Mouse (Mus musculus): ENCODE results near the gene Ccnd3.
"Not testable (repeated sequence)": the region's sequence is repeated elsewhere in the genome, so short reads cannot be mapped to it uniquely, and the experiment has no call there.

The Ccnd3 gene

DNA sequence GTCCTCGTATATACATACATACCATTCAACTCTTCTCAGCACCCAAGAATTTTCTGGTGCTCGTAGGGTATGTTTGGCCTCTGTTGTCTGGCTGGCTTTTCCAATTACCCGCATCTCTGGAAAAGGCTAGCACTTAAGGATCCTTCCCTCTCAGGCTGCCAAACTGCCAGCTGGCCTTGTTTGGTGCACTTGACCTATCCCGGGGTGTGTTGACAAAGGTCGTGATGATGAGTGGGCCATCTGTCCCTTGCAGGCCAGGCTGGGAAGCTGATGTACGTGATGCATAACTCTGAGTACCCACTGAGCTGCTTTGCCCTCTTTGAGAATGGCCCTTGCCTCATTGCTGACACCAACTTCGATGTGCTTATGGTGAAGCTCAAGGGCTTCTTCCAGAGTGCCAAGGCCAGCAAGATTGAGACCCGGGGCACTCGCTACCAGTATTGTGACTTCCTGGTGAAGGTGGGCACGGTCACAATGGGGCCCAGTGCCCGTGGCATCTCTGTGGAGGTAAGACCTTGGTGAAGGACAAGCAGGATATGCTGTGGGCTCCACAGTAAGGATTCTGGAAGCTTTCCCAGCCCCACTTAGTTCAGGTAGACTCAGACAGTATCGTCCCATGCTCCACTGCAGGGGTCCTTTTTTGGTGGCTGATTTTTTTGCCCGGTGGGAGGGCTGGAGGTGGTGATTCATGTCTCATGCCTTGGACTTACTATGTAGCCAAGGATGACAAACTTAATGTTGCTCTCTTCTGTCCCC is 113.9 kb downstream of the Ccnd3 start:
- no peak for DNase-seq (ENCODE audit: extremely low spot score)

DNA sequence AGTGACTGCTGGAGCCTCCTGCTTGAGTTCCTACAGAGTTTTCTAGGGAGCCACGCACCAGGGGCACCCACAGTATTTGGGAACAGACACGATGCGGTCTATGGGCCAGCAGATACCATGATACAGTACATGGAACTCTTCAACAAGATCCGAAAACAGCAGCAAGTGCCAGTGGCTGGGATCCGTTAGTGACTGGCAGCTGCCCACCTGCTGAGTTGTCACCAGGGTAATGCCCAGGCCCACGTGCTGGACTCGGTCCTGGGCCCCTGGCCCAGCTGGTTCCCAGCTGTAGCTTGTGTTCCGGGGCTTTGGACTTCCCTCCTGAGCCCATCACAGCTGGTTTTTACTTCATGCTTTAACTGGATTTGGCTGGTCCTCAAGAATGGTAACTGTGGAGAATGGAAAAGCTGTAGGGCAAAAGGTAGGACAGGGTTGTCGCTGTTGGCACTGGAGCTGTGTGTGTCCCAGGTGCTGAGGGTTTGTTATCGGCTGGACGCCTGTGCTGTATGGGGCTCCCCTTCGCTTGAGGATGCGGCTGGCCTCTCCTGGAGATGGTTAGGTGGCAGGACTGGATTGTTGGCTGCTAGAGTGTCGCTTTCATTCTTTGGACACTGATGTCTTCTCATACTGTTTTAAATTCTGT is 118.2 kb downstream of the Ccnd3 start:
- no peak for DNase-seq (ENCODE audit: extremely low spot score)

DNA sequence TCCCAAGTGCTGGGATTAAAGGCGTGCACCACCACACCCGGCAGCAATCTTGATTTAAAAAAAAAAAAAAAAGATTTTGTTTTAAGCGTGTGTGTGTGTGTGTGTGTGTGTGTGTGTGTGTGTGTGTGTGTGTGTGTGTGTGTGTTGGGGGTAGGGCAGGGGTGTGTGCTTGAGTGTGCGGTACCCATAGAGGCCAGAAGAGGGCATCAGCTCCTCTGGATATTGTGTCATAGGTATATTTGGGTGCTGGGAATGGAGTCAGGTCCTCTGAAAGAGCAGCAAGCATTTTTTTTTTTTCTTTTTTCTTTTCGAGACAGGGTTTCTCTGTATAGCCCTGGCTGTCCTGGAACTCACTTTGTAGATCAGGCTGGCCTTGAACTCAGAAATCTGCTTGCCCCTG is 119.7 kb downstream of the Ccnd3 start:
- not testable (repeated sequence) for DNase-seq (ENCODE audit: extremely low spot score)

DNA sequence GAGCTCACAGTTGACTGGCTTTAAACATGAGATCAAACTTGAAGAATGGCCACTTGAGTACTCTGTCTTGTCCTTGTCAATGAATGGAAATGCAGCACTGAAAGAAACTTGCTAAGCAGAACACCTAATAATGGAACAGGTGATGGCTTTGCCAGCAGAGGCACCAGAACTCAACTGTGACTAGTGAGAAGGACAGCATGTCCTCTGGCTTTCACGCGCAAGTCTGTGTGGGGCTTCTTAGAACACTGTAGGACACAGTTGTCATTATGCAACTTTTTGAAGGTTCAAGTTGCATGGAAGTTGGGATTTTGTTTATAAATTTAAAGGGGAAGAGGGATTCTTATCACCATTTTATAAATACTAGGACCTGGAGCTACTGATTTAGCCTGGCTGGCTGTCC is 120.2 kb downstream of the Ccnd3 start:
- no peak for DNase-seq (ENCODE audit: extremely low spot score)

DNA sequence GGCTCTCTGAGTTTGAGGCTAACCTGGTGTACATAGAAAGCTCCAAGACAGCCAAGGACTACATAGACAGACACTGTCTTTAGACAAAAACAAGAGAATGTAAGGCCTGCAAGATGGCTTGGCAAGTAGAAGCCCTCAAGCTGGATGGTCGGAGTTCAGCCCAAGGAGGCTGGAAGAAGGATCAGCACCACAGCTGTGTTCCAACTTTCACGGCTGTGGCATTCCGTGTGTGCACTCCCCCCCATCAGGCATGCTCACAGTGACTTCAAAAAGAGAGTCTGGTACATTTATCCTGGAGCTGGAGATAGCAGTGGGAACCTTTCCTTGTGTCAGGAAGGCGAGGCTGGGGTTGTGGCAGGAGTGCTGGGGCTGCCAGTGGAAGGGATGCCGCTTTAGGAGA is 121.2 kb downstream of the Ccnd3 start:
- no peak for DNase-seq (ENCODE audit: extremely low spot score)

DNA sequence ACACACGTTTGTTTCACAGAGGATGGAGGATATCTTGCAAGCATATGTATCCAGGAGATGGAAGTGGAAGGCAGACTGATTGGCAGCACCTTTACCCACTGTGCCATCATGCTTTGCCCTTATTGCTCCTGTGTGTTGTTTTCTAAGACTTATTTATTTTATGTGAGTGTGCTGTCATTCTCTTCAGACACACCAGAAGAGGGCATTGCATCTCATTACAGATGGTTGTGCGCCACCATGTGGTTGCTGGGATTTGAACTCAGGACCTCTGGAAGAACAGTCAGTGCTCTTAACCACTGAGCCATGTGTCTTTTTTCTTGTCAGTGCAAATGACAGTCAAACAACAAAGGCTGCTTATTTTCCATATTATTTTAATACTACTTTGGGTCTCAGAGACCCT is 122.9 kb downstream of the Ccnd3 start:
- DNase-seq (ENCODE audit: extremely low spot score) = no peak

DNA sequence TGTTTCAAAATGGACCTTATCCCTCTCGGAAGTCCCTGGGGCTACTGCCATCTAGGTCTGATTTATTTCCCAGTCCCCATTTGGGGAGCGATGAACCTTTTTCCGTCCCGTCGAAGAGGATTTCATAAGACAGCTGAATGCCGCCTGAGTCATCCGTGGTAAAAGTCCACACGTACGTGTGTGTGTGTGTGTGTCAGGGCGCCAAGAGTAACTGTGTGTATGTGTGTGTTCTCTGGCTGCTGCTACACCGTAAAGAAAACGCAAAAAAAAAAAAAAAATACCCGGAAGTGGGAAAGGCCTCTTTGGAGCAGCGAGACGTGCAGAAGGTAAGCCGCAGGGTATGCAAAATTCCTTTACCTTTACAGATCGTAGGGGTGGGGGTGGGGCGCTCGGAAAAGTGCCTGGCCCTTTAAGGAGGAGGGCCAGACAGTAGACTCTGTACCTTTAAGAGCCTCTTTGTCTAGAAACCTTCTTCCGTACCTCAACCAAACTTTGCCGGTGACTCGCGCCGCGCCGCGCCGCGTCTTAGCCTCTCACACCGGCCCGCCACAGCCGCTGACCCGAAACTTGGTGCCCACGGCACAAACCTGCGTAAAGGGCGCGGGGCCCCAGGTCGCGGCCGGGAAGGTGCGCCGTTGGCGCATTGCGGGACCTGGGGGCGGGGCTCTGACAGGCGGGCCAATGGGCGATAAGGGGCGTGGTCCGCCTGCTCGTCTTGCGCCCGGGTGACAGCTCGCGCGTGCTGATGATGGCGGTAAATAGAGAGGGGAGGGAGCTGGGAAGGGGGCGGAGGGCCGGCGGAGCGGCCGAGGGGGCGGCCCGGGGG is 124.2 kb downstream of the Ccnd3 start:
- peak; percentile 96 for DNase-seq (ENCODE audit: extremely low spot score)

DNA sequence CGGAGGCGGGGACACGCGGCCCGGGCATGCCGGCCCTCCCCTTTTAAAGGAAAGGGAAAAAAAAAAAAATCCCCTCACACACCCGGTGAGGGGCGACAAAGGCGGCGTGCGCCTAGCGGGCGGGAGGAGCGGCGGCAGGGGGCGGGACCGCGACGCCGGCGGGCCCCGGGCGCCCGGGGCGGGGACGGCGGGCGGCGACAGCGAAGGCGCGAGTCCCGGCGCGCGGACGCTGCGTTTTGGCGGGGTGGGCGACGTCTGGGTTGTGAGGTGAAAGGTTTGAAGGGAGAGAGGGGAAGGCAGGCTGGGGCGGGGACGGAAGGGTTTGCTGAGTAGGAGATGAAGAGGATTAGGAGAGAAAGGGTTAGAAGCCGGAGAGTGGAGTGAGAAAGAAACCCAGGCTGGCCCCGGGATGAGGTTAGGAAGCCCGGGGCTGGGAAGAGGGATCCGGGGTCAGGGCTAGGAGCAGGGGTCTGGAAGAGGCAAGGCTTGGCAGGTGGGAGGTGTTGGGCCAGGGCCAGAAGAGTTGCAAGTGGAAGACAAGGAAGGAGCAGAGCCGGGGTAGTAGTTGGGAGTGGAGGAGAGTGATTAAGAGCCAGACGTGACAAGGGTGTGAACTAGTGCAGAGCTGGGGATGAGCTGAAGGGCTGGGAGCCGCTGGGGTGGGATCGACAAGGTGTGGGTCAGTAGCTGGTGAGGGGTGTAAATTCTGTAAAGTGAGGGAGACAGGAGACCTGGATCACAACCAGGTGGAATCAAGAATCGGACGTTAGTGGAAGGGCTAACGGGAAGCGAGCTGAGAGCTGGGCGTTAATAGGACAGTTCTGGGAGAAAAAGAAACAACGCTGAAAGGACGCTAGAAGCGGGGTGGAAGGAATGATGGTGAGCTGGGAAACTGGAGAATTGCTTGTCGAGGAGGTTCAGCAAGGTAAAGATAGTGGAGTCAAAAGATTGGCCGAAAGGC is 125.1 kb downstream of the Ccnd3 start:
- no peak for DNase-seq (ENCODE audit: extremely low spot score)

DNA sequence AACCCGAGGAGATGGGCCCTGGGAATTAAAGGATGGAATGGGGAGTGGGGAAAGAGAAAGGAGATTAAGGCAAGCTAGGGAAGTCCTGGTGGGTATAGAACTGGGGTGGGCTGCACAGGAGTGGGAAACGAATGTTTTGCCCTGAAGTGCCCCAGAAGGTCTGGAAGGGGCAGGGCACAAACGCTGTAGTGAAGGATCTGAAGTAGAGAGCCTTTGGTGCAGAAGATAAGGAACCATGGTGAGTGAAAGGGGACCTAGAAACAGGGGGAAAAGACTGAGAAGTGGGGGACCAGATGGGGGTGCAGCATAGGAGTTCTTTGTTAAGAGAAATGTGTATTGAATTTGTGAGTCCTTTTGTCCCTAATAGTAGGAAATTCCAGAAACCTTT is 125.8 kb downstream of the Ccnd3 start, which contains the start of gene Usp49:
Gene Usp49 (plus strand): TSS at position 13 of the 388 bp plus-strand sequence.
- DNase-seq (ENCODE audit: extremely low spot score) = no peak

DNA sequence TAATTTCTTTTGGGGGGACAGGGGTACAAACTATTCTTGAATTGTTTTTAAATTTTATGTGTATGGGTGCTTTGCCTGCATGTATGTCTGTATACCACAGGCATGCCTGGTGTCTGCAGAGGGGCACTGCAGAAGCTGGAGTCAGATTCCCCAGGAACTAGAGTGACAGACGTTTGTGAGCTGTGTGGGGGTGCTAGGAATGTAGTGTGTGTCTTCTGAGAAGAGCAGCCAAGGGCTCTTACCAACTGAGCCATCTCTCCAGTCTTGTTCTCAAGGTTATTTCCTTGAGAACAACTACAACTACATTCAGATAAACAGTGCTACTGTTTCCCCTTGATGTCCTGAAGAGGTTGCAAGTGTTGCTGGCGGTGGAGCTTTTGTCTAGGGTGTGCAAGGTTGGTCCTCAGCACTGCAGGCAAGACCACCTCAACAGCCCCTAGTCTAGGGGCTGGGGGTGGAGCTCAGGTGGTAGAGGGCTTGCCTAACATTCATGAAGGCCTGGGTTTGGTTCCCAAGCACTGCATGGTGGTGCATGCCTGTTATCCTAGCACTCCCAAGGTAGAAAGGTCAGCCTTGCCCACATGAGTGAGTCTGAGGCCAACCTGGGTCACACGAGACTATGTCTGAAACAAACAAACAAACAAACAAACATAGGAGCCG is 127.5 kb downstream of the Ccnd3 start:
- no peak for DNase-seq (ENCODE audit: extremely low spot score)

DNA sequence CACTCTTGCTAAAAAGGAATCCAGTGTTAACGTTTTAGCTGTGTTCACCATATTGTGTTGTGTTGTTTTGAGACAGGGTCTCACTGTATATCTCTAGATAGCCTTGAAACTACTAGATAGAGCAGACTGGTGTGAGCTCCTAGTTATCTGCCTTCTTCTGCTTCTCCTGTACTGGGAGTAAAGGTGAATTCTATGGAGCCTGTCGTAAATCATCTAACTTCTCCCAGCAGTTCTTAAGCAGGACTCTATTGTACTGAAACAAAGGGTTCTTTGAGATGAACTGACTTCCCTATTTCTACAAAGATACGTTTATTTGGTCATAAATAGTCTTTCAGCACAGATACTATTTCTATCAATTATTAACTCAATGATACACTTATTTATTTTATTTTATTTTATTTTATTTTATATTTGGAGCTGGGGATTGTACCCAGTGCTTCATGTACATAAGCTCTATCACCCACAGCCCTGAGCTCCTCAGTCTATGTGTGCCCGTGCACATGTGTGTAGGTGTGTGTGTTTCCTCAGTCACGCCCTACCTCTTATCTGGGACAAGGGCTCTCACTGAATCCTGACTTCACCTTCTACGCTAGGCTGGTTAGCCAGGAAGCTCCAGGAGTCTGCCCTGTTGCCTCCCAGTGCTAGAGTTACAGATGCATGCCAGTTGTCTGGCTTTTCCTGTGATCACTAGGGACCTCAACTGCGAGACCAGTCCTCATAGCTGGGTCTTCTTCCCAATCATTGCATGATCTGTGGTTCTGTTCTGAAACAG is 129.3 kb downstream of the Ccnd3 start:
- DNase-seq (ENCODE audit: extremely low spot score) = no peak

DNA sequence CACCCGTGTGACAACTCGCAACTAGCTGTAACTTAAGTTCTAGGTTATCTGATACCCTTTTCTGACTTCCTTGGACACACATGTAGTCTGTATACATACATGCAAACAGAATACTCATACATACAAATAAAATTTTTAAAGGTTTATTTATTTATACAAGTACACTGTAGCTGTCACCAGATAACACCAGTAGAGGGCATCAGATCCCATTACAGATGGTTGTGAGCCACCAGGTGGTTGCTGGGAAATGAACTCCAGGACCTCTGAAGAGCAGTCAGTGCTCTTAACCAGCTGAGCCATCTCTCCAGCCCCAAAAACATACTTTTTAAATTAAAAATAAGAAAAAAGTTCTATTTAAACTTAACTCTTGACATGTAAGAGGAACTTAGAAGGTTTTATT is 138.1 kb downstream of the Ccnd3 start:
- no peak for DNase-seq (ENCODE audit: extremely low spot score)

DNA sequence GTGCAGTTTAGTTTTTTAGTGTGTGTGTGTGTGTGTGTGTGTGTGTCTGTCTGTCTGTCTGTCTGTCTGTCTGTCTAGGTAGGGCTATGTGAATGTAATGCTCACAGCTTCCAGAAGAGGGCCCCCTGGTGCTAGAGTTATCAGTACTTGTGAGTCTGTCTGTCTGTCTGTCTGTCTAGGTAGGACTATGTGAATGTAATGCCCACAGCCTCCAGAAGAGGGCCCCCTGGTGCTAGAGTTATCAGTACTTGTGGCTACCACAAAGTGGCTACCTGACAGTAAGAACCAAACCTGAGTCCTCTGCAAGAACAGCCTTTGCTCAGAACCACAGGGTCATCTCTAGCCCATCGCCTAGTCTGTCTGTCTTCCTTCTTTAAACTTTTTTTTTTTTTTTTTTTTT is 141.8 kb downstream of the Ccnd3 start:
- DNase-seq (ENCODE audit: extremely low spot score) = peak; percentile 74

DNA sequence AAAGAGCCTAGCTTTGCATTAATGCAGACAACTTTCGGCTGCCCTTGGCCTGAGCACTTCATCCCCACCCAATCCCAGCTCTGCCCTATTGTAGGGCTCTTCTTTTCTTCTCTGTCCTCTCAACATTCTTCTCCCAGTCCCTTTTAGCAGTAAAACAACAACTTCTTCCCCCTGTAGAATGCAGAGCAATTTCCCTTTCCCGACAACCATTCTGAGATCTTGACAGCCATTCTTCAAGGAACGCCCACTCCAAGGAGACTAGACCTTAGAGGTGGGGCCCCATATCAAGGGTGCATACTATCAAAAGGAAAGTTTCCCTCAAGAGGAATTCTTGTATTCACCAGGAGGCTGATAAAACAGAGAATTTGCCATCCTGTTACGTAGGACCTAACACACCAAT is 144.1 kb downstream of the Ccnd3 start:
- DNase-seq (ENCODE audit: extremely low spot score) = no peak

Data from embryo, embryonic 9.5 days (tissue).